Mouse (Mus musculus) cerebellum, postnatal 36 days (tissue): ENCODE measurements around the gene Fndc3b.
A peak's percentile ranks its signal among the peaks of the same experiment; 100 is the strongest.

ENCODE experiments used
- DNase-seq, 2 experiments: peaks; one replicate each; pipeline ENCODE4 v3.0.0; 2021 to 2022; ENCODE audit warnings: mixed read lengths in 2 of 2

Gene Fndc3b

GRCm38 (mm10) chr3:27710648-27711428 is at the start of gene Fndc3b:
TSS of gene Fndc3b (minus strand) at chr3:27711307.
- peak; percentile 90 to 91 for DNase-seq

GRCm38 (mm10) chr3:27760278-27760677 is 49.2 kb upstream of the Fndc3b start:
- no peak for DNase-seq

GRCm38 (mm10) chr3:27758976-27759375 is 47.9 kb upstream of the Fndc3b start:
- DNase-seq = no peak

- DNase-seq = no peak
Observed at GRCm38 (mm10) chr3:27751657-27752056, 40.5 kb upstream of the Fndc3b start.

- DNase-seq = no peak
Observed at GRCm38 (mm10) chr3:27751156-27751555, 40.0 kb upstream of the Fndc3b start.

GRCm38 (mm10) chr3:27745651-27746050 is 34.5 kb upstream of the Fndc3b start:
- no peak for DNase-seq

- DNase-seq = no peak
Observed at GRCm38 (mm10) chr3:27744754-27745153, 33.6 kb upstream of the Fndc3b start.

GRCm38 (mm10) chr3:27743271-27744145 is 32.4 kb upstream of the Fndc3b start:
- DNase-seq = no peak

- DNase-seq = no peak
Observed at GRCm38 (mm10) chr3:27742124-27742523, 31.0 kb upstream of the Fndc3b start.

GRCm38 (mm10) chr3:27740136-27740535 is 29.0 kb upstream of the Fndc3b start:
- no peak for DNase-seq

- DNase-seq = no peak
Observed at GRCm38 (mm10) chr3:27736180-27736579, 25.1 kb upstream of the Fndc3b start.

- no peak for DNase-seq
Observed at GRCm38 (mm10) chr3:27735113-27735512, 24.0 kb upstream of the Fndc3b start.

GRCm38 (mm10) chr3:27728798-27729782 is 18.0 kb upstream of the Fndc3b start:
- DNase-seq = no peak

GRCm38 (mm10) chr3:27728176-27728575 is 17.1 kb upstream of the Fndc3b start:
- DNase-seq = no peak

GRCm38 (mm10) chr3:27725752-27726151 is 14.6 kb upstream of the Fndc3b start:
- DNase-seq = no peak

- no peak for DNase-seq
Observed at GRCm38 (mm10) chr3:27724208-27724607, 13.1 kb upstream of the Fndc3b start.

- DNase-seq = no peak
Observed at GRCm38 (mm10) chr3:27718829-27719365, 7.8 kb upstream of the Fndc3b start.

GRCm38 (mm10) chr3:27713971-27714370 is 2.9 kb upstream of the Fndc3b start:
- no peak for DNase-seq

- no peak for DNase-seq
Observed at GRCm38 (mm10) chr3:27712421-27712820, 1.3 kb upstream of the Fndc3b start.

- DNase-seq = peak; percentile 33 to 44
Observed at GRCm38 (mm10) chr3:27709906-27710647, 1.0 kb downstream of the Fndc3b start.

- no peak for DNase-seq
Observed at GRCm38 (mm10) chr3:27709096-27709905, 1.8 kb downstream of the Fndc3b start.
